Mouse (Mus musculus): ENCODE measurements around the gene Smcr8. TPM values are rescaled to one million over a fixed set of nuclear protein-coding genes. Genes with fewer than 3 reads are reported as not detected.
A peak's percentile ranks its signal among the peaks of the same experiment; 100 is the strongest.

Smcr8 gene
- total RNA-seq (2021): 10 to 100 TPM; 25.0 to 26.6 TPM
- long read RNA-seq, experiment 1, full-length matches to known transcripts: 1 of 1 reads
- long read RNA-seq, experiment 1, partial matches to known transcripts: 0 of 1 reads
- long read RNA-seq, experiment 1, other reads (novel, unspliced or antisense): 0 of 1 reads
- long read RNA-seq, experiment 2, full-length matches to known transcripts: 1 of 4 reads
- long read RNA-seq, experiment 2, partial matches to known transcripts: 3 of 4 reads
- long read RNA-seq, experiment 2, other reads (novel, unspliced or antisense): 0 of 4 reads

DNA sequence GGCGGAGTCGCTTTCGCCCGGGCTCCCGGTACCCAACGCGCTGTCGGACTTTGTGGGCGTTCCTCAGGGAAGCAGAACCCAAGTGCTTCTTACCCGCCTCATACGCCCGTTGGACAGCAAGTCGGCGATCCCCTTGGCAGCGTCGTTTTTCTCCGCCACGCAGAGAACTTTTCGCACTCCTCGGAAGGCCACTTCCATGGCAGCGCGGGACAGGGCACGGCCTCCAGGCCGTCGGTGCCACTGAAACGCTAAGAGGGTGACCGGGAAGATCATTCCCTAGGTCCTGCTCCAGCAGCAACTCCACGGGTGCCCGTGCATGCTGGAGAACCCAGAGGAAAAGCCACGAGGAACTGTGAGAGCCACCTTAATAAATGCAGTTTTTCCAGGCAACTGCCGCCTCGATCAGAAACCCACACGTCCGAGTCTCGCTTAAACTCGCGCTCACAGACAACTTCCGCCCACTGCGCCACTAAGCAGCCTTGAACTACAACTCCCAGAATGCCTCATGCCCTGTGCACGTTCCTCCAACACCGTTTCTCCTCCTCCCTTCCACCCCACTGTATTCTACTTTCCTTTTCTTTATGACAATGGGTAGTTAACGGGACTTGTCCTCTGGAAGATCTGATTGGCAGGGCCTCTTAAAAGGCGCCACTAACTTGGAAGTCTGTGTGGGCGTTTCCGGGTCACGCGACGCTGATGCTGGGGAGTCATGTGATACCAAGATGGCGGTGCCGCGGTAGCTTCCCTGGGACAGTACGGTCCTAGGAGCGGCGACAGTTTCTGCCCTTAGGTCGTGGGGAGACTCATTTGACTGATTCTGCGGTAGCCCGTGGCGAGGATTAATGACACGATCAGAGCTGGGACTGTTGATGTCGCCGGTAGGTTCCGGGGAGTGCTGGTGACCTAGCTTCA is at the start of gene Smcr8, which contains the start of gene Top3a:
TSS of gene Smcr8 (plus strand) at position 696 of the 912 bp plus-strand sequence.
TSS of gene Top3a (minus strand) at position 537 of the 912 bp plus-strand sequence.
- peak; percentile 87 to 92 for DNase-seq (ENCODE audit: low spot score in 2 of 2)

DNA sequence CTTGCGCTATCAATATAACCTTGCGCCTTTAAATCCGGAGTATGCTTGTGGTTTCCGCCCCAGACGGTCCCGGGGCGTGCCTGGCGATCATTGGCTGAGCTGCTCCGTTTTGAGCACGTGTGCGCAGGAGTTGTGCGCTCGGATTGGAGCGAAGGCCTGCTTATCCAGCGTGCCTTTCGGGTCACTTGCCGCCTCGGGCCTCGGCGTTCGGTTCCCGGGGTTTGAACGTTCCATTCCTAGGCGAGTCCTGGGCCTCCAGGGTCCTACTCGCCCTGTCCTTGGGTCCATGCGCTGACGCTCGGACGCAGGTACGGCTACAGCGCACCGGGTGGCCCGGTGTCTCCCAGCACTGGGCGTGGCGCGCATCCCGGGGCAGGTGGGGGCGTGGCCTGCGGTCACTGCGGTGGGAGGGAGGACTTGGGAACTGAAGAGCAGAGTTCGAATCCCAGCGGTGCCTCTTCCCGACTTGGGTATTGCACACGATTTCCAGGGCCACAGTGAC is 49.0 kb upstream of the Smcr8 start, which contains the start of gene Mief2:
TSS of gene Mief2 (plus strand) at position 139 of the 502 bp plus-strand sequence.
- peak; percentile 94 to 96 for DNase-seq (ENCODE audit: low spot score in 2 of 2)

DNA sequence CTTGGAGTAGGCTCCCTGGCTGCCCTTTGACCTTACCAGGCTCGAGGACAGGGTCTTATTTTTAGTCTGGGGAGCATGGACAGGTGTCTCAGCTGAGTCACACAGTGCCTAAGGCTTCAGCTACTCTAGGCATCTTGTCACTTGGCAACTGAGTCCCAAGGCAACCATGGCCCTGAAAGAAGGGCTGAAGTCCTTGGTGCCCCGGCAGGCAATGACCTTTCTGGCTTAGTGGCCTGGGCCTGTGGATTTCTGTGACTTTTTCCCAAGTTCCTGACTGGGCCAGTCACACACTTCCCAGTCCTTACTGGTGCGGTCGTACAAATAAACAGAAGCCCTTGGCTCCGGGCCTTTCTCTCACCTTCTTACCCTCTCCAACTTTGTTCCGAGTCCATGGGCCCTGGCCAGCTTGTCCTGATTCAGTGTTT is 48.1 kb upstream of the Smcr8 start:
- DNase-seq (ENCODE audit: low spot score in 2 of 2): no peak

DNA sequence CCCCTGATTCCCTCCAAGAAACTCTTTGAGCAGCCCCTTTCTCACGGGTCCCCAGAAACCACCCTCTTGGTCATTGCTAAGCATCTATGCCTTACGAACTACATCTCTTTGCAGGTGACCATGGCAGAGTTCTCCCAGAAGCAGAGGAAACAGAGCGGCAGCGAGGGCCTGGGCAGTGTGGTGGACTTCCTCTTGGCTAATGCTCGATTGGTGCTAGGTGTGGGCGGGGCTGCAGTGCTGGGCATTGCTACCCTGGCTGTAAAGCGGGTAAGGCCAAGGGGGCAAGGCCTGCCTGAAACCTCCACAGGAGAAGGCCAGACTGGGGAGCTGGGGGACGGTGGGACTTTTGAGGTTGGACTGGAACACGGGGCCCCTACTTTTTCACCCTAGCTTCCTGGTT is 47.2 kb upstream of the Smcr8 start:
- no peak for DNase-seq (ENCODE audit: low spot score in 2 of 2)

DNA sequence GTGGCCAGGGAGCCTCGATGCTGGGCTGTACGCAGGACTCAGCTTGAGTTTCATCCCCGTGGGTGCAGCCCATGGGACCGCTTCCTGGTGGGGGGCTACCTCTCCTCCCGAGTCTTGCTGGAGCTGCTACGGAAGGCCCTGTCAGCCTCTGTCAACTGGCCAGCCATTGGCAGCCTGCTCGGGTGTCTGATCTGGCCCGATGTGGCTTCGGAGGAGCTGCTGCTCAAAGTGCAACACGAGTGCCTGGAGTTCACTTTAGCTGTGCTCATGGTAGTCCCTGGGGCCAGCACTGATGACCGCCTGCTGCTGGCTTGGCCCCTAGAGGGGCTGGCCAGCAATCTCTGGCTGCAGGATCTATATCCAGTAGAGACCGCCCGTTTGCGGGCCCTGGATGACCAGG is 46.1 kb upstream of the Smcr8 start:
- DNase-seq (ENCODE audit: low spot score in 2 of 2): no peak

DNA sequence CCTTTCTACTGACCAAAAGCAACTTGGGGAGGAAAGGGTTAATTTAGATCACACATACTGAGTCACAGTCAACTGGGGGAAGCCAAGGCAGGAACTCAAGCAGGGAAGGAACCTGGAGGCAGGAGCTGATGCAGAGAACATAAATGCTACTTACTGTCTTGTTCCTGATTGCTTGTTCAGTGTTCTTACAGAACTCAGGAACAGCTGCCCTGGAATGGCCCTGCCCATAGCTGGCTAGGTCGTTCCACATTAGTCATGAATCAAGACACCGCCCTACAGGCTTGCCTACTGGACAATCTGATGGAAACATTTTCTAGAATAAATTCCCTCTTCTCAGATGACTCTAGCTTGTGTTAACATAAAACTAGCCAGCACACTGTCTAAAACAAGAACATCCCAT is 43.1 kb upstream of the Smcr8 start:
- DNase-seq (ENCODE audit: low spot score in 2 of 2): no peak

DNA sequence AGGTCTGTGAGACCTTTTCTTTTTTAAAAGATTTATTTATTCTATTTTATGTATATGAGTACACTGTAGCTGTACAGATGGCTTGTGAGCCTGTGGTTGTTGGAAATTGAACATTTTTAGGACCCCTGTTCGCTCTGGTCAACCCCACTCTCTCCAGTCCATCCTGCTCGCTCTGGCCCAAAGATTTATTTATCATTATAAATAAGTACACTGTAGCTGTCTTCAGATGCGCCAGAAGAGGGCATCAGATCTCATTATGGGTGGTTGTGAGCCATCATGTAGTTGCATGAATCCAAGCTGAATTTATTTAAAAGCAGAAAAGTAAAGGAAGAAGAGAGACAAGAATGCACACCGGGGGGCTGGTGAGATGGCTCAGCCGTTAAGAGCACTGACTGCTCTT is 42.1 kb upstream of the Smcr8 start:
- DNase-seq (ENCODE audit: low spot score in 2 of 2): no peak

DNA sequence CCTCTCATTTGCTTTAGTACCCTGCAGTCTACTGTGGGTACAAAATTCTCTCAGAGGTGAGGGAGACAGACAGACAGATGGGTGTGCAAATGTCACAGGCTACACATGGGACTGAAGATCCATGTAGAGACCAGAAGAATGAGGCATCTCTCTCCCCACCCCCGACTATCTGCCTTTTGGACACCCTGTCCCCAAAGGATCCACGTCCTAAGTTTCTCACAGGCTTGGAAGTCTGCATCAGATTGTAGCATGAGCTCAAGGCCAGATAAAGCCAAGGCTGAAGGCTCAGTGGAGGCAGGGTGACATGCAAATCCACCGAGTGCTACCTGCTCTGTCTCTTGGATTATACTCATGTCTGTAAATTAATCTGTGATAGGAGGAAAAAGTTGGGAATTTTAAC is 40.8 kb upstream of the Smcr8 start:
- no peak for DNase-seq (ENCODE audit: low spot score in 2 of 2)

DNA sequence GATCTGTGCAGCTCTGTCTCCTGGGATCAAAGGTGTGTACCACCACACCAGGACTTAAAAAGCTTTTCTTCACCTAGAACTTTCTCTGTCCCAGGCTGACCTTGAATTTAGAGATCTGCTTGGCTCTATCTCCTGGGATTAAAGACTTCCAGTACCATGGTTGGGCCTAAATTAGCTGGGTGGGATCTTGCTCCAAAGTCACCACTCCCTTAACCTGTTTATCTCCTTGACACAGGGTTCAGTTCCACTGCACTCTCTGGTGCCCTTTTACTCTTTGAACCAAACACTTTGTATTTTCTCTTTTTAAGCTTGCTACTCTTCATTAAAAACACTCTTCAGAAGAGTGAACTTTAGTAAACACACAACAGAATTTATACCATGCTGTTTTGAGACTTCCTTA is 39.9 kb upstream of the Smcr8 start:
- no peak for DNase-seq (ENCODE audit: low spot score in 2 of 2)

DNA sequence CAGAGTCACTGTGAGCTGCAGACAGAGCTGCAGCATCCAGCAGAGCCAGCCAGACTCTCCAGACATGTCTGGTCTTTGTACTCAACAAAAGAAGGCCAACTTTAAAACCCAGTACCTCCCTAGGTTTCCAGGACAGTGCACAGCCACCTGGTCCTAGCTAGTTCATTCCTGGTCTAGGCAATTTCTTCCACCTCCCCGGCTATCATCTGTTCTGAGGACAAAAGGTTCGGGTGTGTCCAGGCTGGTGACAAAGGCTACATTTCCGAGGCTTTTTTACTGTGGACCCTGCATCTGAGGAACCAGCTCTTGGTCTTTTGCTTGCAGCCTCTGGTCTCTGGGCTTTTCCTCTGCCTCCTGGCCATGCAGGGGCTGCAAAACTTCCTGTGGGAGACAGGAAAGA is 37.0 kb upstream of the Smcr8 start:
- DNase-seq (ENCODE audit: low spot score in 2 of 2): no peak

DNA sequence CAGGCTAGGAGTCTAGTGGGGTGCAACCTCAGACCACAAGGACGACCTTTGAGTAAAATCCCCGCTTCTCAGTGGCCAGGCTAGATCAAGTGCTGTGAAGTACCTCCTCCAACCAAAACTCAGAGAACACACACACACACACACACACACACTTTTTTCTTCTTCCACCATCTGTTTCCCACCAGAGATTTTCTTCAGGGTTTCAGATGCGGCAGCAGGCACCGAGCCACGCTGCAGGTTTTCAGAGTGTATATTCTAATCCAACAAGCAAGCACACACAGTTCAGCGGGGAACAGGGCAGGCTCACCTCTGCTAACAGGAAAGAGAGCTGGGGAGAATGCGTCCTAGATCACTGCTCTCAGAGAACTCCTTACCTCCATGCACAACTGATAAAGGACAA is 21.8 kb upstream of the Smcr8 start:
- DNase-seq (ENCODE audit: low spot score in 2 of 2): no peak

DNA sequence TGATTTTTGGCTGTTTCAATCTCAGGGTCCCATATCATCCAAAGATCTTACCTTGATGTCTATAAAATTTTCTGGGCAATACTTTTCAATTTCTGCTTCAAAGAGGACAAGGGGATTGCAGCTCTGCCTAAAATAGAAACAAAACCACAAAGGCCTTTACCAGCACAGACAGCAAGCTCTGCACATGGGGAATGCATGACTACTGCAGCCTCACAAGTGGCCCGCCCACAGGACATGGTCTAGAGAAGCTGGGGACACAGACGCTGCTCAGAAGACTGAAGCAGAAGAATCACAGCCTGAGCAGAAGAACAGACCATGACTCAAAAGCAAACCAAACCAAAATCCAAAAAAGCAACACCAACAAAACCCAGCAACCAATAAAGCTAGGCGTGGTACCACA is 15.6 kb upstream of the Smcr8 start:
- DNase-seq (ENCODE audit: low spot score in 2 of 2): no peak

DNA sequence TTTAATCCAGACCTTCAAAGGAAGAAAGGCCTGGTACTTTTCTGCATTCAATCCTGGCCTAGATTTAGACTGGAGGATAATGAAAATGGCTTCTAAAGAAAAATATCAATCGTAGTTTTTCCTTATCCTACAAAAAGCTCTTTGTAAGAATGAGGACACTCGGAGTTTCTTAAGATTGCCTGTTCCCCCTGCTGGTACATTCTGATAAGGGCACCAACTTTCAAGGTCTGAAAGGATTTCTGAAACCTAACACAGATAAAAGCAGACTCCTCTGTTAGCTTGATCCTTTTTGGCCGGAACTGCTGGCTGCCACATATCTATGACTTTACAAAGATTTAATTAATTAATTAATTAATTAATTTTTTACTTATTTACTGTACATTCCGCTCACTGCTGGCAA is 10.4 kb upstream of the Smcr8 start:
- no peak for DNase-seq (ENCODE audit: low spot score in 2 of 2)

DNA sequence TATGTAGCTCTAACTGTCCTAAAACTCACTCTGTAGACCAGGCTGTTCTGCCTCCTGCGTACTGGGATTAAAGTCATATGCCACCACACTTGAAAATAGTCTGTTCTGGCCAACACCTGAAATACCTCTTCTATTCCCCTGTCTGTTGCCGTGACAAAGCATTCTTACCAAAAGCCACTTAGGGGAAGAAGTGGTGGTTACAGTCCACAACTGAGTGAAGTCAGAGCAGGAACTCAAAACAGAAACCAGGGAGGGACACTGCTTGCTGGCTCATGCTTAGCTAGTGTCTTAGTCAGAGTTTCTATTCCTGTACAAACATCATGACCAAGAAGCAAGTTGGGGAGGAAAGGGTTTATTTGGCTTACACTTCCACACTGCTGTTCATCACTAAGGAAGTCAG is 8.0 kb upstream of the Smcr8 start:
- no peak for DNase-seq (ENCODE audit: low spot score in 2 of 2)

DNA sequence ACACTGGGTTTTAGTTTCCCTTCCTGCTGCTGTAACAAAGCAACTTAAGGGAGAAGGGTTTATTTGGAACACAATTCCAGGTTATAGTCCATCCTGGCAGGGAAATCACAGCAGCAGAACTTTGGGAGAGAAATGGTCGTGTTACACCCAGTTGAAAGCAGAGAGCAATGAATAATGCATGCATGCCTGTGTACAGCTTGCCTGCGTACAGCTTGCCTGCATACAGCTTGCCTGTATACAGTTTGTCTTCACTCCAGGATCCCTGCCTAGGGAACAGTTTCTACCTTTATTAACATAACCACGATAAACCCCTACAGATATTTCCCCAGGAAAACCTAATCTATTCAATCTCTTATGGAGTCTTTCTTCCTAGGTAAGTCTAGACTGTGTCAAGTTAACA is 6.5 kb upstream of the Smcr8 start:
- DNase-seq (ENCODE audit: low spot score in 2 of 2): no peak

DNA sequence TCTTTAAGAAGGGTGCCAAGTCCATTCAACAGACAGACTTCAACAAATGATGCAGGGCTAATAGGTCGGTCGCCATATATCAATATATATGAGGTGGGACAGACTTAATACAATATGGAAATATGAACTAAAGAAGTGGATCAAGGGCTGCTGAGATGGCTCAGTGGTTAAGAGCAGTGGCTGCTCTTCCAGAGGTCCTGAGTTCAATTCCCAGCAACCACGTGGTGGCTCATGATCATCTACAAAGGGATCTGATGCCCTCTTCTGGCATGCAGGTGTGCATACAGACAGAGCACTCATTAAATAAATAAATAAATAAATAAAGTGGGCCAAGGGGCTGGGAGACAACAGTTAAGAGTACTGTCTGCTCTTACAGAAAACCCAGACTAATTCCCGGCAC is 5.2 kb upstream of the Smcr8 start:
- no peak for DNase-seq (ENCODE audit: low spot score in 2 of 2)

DNA sequence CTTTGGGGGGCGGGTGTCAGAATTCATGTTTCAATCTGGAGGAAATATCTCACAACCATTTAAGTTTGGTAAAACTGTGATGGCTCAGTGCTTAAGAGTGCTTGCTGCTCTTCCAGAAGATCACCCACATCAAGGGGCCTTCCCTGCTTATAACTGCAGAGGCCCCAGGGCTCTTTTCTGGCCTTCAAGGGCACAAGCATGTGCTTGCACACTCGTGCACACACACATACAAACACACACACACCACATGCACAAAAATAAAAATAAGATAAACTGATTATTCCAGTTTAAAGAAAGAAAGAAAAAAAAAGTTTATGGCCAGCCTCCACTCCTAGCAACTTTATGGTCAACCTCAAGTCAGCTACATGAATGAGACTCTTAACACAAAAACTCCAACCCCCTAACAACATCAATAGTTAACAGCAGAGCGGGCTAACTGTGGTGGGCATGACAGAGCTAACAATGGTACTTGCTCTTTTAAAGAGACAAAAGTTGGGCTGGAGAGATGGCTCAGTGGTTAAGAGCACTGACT is 3.1 kb upstream of the Smcr8 start:
- no peak for DNase-seq (ENCODE audit: low spot score in 2 of 2)

DNA sequence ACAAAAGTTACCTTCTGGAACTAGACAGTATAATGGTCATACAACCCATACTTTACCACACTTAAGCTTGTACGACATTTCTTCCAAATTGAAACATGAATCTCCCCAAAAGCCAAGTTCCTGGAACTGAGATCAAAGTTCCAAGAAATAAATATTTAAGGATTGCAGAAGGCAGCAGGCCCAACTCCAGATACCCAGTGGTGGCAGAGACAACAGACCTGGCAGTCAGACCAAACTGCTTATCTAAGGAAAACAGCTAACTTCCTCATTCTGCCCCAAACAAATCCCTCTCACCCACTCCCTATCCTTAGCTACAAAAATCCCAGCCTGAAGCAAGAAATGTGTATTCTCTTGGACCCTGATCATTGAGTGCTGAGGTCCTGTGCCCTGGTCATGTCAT is 2.5 kb upstream of the Smcr8 start:
- DNase-seq (ENCODE audit: low spot score in 2 of 2): no peak

DNA sequence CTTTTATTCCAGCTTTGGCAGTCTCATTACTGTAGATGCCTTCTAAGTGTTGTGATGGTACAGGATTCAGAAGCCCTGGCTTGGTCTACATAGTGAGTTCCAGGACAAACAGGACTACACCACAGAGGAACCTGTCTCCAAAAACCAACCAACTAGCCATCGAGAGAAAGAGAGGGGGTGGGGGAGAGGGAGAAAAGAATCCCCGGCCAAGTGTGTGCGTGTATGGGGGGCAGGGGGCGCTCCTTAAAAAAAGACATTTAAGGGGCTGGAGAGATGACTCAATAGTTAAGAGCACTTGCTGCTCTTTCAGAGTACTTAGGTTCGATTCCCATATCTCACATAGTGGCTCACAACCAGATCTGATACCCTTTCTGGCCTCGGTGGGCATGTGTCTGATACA is 1.7 kb upstream of the Smcr8 start:
- DNase-seq (ENCODE audit: low spot score in 2 of 2): no peak

DNA sequence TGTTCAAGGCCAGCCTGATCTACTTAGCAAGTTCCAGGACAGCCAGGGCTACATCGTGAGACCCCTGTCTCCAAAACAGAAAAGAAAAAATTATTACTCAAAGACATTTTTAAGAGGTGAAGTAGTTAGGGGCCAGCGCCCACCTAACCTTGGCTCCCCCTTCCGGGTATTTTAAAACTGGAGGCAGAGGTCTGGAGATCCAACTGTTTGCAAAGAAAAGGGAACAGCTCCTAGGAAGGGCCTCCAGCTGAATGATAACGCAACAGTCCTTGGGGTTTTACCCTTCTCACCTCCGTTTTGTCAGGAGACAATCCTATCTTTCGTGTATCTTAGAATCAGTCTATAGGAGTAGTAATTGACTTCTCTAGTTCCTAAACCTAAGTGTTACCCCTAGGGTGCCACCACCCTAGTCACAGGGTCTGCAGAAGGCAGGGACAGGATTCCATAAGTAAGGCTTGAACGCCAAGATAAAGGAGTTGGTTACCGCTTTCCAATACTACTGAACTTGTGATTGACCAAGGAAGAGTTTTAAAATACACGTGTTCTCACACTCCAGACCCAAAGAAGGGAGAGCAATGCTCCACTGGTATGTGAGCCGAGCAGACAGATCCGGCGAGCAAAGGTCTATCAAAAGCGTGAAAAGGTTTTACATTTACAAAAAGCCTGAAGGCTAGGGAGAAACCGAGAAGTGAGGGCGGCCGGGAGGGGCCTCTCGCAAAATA is 1.1 kb upstream of the Smcr8 start:
- DNase-seq (ENCODE audit: low spot score in 2 of 2): no peak

DNA sequence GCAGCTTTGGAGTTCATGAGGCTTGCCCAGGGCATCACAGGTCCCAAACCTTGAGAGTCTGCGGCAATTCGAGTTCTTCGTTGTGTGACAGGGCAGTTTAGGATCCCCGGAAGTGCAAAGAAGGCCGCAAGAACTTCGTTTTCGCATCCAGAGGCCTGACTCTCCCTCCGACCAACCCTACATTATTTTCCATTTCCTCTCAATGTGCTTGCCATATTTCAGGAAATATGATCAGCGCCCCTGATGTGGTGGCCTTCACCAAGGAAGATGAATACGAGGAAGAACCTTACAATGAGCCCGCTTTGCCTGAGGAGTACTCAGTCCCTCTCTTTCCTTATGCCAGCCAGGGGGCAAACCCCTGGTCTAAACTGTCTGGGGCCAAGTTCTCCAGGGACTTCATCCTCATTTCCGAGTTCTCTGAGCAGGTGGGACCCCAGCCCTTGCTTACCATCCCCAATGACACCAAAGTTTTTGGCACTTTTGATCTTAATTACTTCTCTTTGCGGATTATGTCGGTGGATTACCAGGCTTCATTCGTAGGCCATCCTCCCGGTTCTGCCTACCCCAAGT is 562 bp downstream of the Smcr8 start:
- DNase-seq (ENCODE audit: low spot score in 2 of 2): no peak
